Mouse (Mus musculus) liver, embryonic 14.5 days (tissue): ENCODE measurements around the gene Palm. TPM values are rescaled to one million over a fixed set of nuclear protein-coding genes. Genes with fewer than 3 reads are reported as not detected.

Experiments used
- ATAC-seq: fragments of 200-750 bp; cut with Nextera tagmentation; 2 replicates; pipeline ENCODE4 v1.8.0; 2017; ENCODE audit warnings: moderate number of reproducible peaks, mild to moderate bottlenecking, moderate library complexity; ENCODE audit not compliant: insufficient read depth
- DNase-seq, 3 experiments: peaks; one replicate each; pipeline ENCODE4 v3.0.0-alpha.2; 2012 to 2013; ENCODE audit warnings: low read depth in 3 of 3, low spot score in 3 of 3
- H3K27ac ChIP-seq: fragments of 300-500 bp; sonication (generic); 2 replicates; pipeline ENCODE4 v1.5.1; 2014; ENCODE audit warnings: moderate library complexity, mild to moderate bottlenecking, control low read depth, inconsistent platforms
- H3K27me3 ChIP-seq: fragments of 300-500 bp; sonication (generic); 2 replicates; pipeline ENCODE4 v1.6.1; 2014; ENCODE audit warnings: mild to moderate bottlenecking, low read length, moderate library complexity; ENCODE audit not compliant: control insufficient read depth, insufficient read depth
- H3K36me3 ChIP-seq: fragments of 300-500 bp; sonication (generic); replicated peaks from 2 replicates; pipeline ENCODE4 v1.6.1; 2014; ENCODE audit warnings: low read depth; ENCODE audit not compliant: control insufficient read depth, insufficient read depth
- H3K4me1 ChIP-seq, 2 experiments: fragments of 200-500 bp in 1 of 2; fragments of 300-500 bp in 1 of 2; sonication (generic) in 1 of 2; replicated peaks; 2 replicates each; pipeline ENCODE4 v1.6.1; 2012 to 2014; ENCODE audit warnings: antibody characterized with exemption in 1 of 2, inconsistent platforms in 1 of 2, low read length in 1 of 2; ENCODE audit not compliant: control insufficient read depth in 2 of 2, insufficient read depth in 2 of 2
- H3K4me2 ChIP-seq: fragments of 300-500 bp; sonication (generic); 2 replicates; pipeline ENCODE4 v1.6.1; 2014; ENCODE audit warnings: low read depth, mild to moderate bottlenecking, control low read depth, moderate library complexity
- H3K4me3 ChIP-seq, 2 experiments: fragments of 200-500 bp in 1 of 2; fragments of 300-500 bp in 1 of 2; sonication (generic) in 1 of 2; 2 replicates each; pipeline ENCODE4 v1.5.1; 2012 to 2014; ENCODE audit warnings: low read depth in 2 of 2, low read length in 2 of 2, mild to moderate bottlenecking in 2 of 2, control low read depth in 1 of 2, inconsistent platforms in 1 of 2, moderate library complexity in 1 of 2; ENCODE audit not compliant: insufficient read depth in 1 of 2
- H3K9ac ChIP-seq: fragments of 300-500 bp; sonication (generic); replicated peaks from 2 replicates; pipeline ENCODE4 v1.6.1; 2014; ENCODE audit warnings: mild to moderate bottlenecking, control low read depth, moderate library complexity
- H3K9me3 ChIP-seq: fragments of 300-500 bp; sonication (generic); 2 replicates; pipeline ENCODE4 v1.6.1; 2016; ENCODE audit warnings: low read length, mixed read lengths; ENCODE audit not compliant: control insufficient read depth
- CTCF ChIP-seq: IDR thresholded peaks from 2 replicates; pipeline ENCODE4 v1.5.1; 2016; ENCODE audit warnings: antibody characterized with exemption, low read depth, control low read depth
- EP300 ChIP-seq: IDR thresholded peaks from 2 replicates; pipeline ENCODE4 v1.6.1; 2016; ENCODE audit warnings: antibody characterized with exemption, low read depth
- WGBS: fragments of 180-500 bp; shearing (Covaris S2); extraction: QIAGEN DNeasy Blood & Tissue Kit; methylation state at CpG from one replicate; pipeline ENCODE4 v1.1.7; 2014; ENCODE audit not compliant: insufficient replicate concordance; 5-methylcytosine and 5-hydroxymethylcytosine counted together
- polyA plus RNA-seq, 2 experiments: library from polyadenylated mRNA; depleted of rRNA in 1 of 2; stranded (reverse) in 1 of 2; unstranded in 1 of 2; fragments of >200 nt; fragmentation: Nextera tagmentation in 1 of 2; extraction: Ambion mirVana in 1 of 2; gene quantifications; 2 replicates each; pipeline versions ENCODE4 v1.2.1 to v1.2.3; 2012 to 2014

The Palm gene
- polyA plus RNA-seq, 2 experiments, result 3.5 to 4.1 TPM

GRCm38 (mm10) chr10:79766508-79767325 is 26.7 kb upstream of the Palm start, which contains the start of gene Rnf126:
Gene Rnf126 (minus strand): TSS chr10:79766952.
- Histone ChIP-seq H3K4me2 (peak within 1 kb of the TSS; percentile 89), H3K9ac (peak within 1 kb of the TSS; percentile 76), H3K27me3 (no peaks in the 10 kb centered on the region), H3K4me1 (peaks cover 14 to 16% of the 10 kb centered on the region in 2 experiments), H3K36me3 (peaks cover 5% of the 10 kb centered on the region), H3K9me3 (no peaks in the 10 kb centered on the region), H3K27ac (peak within 1 kb of the TSS; percentile 63), H3K4me3 (peak within 1 kb of the TSS; percentile 72 to 89)
- DNase-seq (peak; percentile 98 to 99 (median 98)), ATAC-seq (peak; percentile 91)
- under 1% methylated on average over 101 of the region's 101 CpGs for WGBS
- TF ChIP-seq CTCF, result no peak
- no peak for TF ChIP-seq EP300

- Histone ChIP-seq H3K27me3 (no peaks in the 10 kb centered on the region), H3K9me3 (no peaks in the 10 kb centered on the region), H3K36me3 (no peaks in the 10 kb centered on the region), H3K4me3 (peak overlapping the region; percentile 72 to 89), H3K27ac (peak overlapping the region; percentile 3), H3K9ac (peak overlapping the region; percentile 31), H3K4me2 (peak overlapping the region; percentile 89), H3K4me1 (peaks cover 14 to 16% of the 10 kb centered on the region in 2 experiments)
- peak; percentile 64 to 76 (median 70) for DNase-seq
- TF ChIP-seq CTCF (0 out of 2 replicates have a peak, but pooled peaks have one; percentile 1), EP300 (no peak)
- 10% methylated on average over 40 of the region's 40 CpGs for WGBS
- peak; percentile 46 for ATAC-seq
Observed at GRCm38 (mm10) chr10:79767372-79768244, 25.8 kb upstream of the Palm start.

- H3K4me3 ChIP-seq, result no peak overlapping the region
- H3K27me3 ChIP-seq, result no peaks in the 10 kb centered on the region
- H3K27ac ChIP-seq, result no peak overlapping the region
- no peak overlapping the region for H3K9ac ChIP-seq
- no peaks in the 10 kb centered on the region for H3K36me3 ChIP-seq
- no peaks in the 10 kb centered on the region for H3K9me3 ChIP-seq
- no peak overlapping the region for H3K4me2 ChIP-seq
- WGBS, result under 1% methylated on average over 5 of the region's 5 CpGs
- no peak for TF ChIP-seq EP300
- peak; percentile 93 for TF ChIP-seq CTCF
- DNase-seq, result peak in 2 of 3 experiments; percentile 38 to 50
- ATAC-seq, result no peak
- peaks cover 14 to 16% of the 10 kb centered on the region in 2 experiments for H3K4me1 ChIP-seq
Observed at GRCm38 (mm10) chr10:79768400-79768799, 25.0 kb upstream of the Palm start.

- H3K4me2 ChIP-seq, result no peak overlapping the region
- no peak for TF ChIP-seq EP300
- no peak overlapping the region for H3K4me3 ChIP-seq
- 52% methylated on average over 4 of the region's 4 CpGs for WGBS
- no peaks in the 10 kb centered on the region for H3K9me3 ChIP-seq
- H3K36me3 ChIP-seq, result no peaks in the 10 kb centered on the region
- DNase-seq (no peak), ATAC-seq (no peak)
- H3K9ac ChIP-seq, result no peak overlapping the region
- H3K27me3 ChIP-seq, result no peaks in the 10 kb centered on the region
- no peak overlapping the region for H3K27ac ChIP-seq
- peaks cover 14 to 16% of the 10 kb centered on the region in 2 experiments for H3K4me1 ChIP-seq
Observed at GRCm38 (mm10) chr10:79769329-79769728, 24.0 kb upstream of the Palm start.
